Mouse (Mus musculus): ENCODE measurements around the gene Pex14. TPM values are rescaled to one million over a fixed set of nuclear protein-coding genes. Genes with fewer than 3 reads are reported as not detected.

The Pex14 gene
- polyA plus RNA-seq, 1 experiment from 2014 or later: 50.6 TPM

GRCm38 (mm10) chr4:148955131-148955813, 144.4 kb downstream of the Pex14 start:
- peaks cover 56% of the 10 kb centered on the region for H3K27me3 ChIP-seq
- peaks cover 11% of the 10 kb centered on the region; the same call in 1 of the 2 replicates for H3K36me3 ChIP-seq
- H3K9me3 ChIP-seq: no peaks in the 10 kb centered on the region
- no peak overlapping the region for H3K4me3 ChIP-seq (replicated peaks)
- no peak overlapping the region for H3K9ac ChIP-seq (replicated peaks)
- WGBS: 88% methylated on average over 14 of the region's 14 CpGs
- ATAC-seq: no peak
- no peak overlapping the region for H3K4me2 ChIP-seq (replicated peaks)
- no peak overlapping the region for H3K27ac ChIP-seq
- peaks cover 28% of the 10 kb centered on the region for H3K4me1 ChIP-seq (replicated peaks)

- Histone ChIP-seq H3K4me1 (replicated peaks) (peaks cover 43% of the 10 kb centered on the region), H3K27me3 (peaks cover 79% of the 10 kb centered on the region)
- ATAC-seq: peak; percentile 57
Measured at GRCm38 (mm10) chr4:148952328-148953222, 147.1 kb downstream of the Pex14 start.

GRCm38 (mm10) chr4:148951821-148952291, 147.8 kb downstream of the Pex14 start:
- Histone ChIP-seq H3K27ac (no peak overlapping the region), H3K9me3 (no peaks in the 10 kb centered on the region), H3K4me1 (replicated peaks) (peaks cover 43% of the 10 kb centered on the region), H3K9ac (replicated peaks) (peak overlapping the region; percentile 74), H3K4me3 (replicated peaks) (peak overlapping the region; percentile 47), H3K36me3 (no peaks in the 10 kb centered on the region), H3K27me3 (peaks cover 86% of the 10 kb centered on the region), H3K4me2 (replicated peaks) (peak overlapping the region; percentile 87)
- WGBS: 4% methylated on average over 44 of the region's 44 CpGs
- peak; percentile 44 for ATAC-seq

More at GRCm38 (mm10) chr4:148952328-148953222, 147.1 kb downstream of the Pex14 start:
- Histone ChIP-seq H3K9ac (replicated peaks) (peak overlapping the region; percentile 74), H3K4me3 (replicated peaks) (peak overlapping the region; percentile 47), H3K36me3 (no peaks in the 10 kb centered on the region), H3K27ac (no peak overlapping the region), H3K9me3 (no peaks in the 10 kb centered on the region), H3K4me2 (replicated peaks) (peak overlapping the region; percentile 87)
- 2% methylated on average over 58 of the region's 69 CpGs for WGBS

- Histone ChIP-seq H3K36me3 (no peaks in the 10 kb centered on the region), H3K9ac (replicated peaks) (0 out of 2 replicates have a peak overlapping the region, but pooled peaks have one; percentile 23), H3K27me3 (peaks cover 86% of the 10 kb centered on the region), H3K9me3 (no peaks in the 10 kb centered on the region), H3K4me3 (replicated peaks) (peak overlapping the region; percentile 47; the same call in 1 of the 2 replicates), H3K27ac (peak overlapping the region; percentile 65), H3K4me2 (replicated peaks) (peak overlapping the region; percentile 87), H3K4me1 (replicated peaks) (peaks cover 43% of the 10 kb centered on the region)
- ATAC-seq: peak; percentile 19; the same call in 1 of the 2 replicates
- WGBS: 32% methylated on average over 25 of the region's 25 CpGs
Measured at GRCm38 (mm10) chr4:148950932-148951650, 148.6 kb downstream of the Pex14 start.

GRCm38 (mm10) chr4:148950487-148950886, 149.2 kb downstream of the Pex14 start:
- Histone ChIP-seq H3K9ac (replicated peaks) (0 out of 2 replicates have a peak overlapping the region, but pooled peaks have one; percentile 23), H3K9me3 (no peaks in the 10 kb centered on the region), H3K4me3 (replicated peaks) (no peak overlapping the region), H3K36me3 (no peaks in the 10 kb centered on the region), H3K4me1 (replicated peaks) (peaks cover 43% of the 10 kb centered on the region), H3K27me3 (peaks cover 88% of the 10 kb centered on the region), H3K4me2 (replicated peaks) (no peak overlapping the region), H3K27ac (peak overlapping the region; percentile 65)
- ATAC-seq: no peak
- 76% methylated on average over 6 of the region's 6 CpGs for WGBS

GRCm38 (mm10) chr4:148947833-148948388, 151.8 kb downstream of the Pex14 start:
- Histone ChIP-seq H3K4me1 (replicated peaks) (peaks cover 41% of the 10 kb centered on the region), H3K27ac (no peak overlapping the region), H3K4me3 (replicated peaks) (no peak overlapping the region), H3K36me3 (no peaks in the 10 kb centered on the region), H3K4me2 (replicated peaks) (no peak overlapping the region), H3K9ac (replicated peaks) (no peak overlapping the region), H3K9me3 (no peaks in the 10 kb centered on the region), H3K27me3 (peaks cover 92% of the 10 kb centered on the region)
- WGBS: 63% methylated on average over 10 of the region's 10 CpGs
- no peak for ATAC-seq

- H3K27ac ChIP-seq: no peak overlapping the region
- H3K9me3 ChIP-seq: no peaks in the 10 kb centered on the region
- H3K36me3 ChIP-seq: no peaks in the 10 kb centered on the region
- 85% methylated on average over 8 of the region's 8 CpGs for WGBS
- H3K27me3 ChIP-seq: peaks cover 82% of the 10 kb centered on the region
- H3K4me3 ChIP-seq (replicated peaks): no peak overlapping the region
- H3K4me2 ChIP-seq (replicated peaks): no peak overlapping the region
- peaks cover 39% of the 10 kb centered on the region for H3K4me1 ChIP-seq (replicated peaks)
- no peak for ATAC-seq
- H3K9ac ChIP-seq (replicated peaks): no peak overlapping the region
Measured at GRCm38 (mm10) chr4:148946071-148946470, 153.6 kb downstream of the Pex14 start.

- peaks cover 76% of the 10 kb centered on the region for H3K27me3 ChIP-seq
- no peaks in the 10 kb centered on the region for H3K36me3 ChIP-seq
- ATAC-seq: no peak
- H3K4me2 ChIP-seq (replicated peaks): no peak overlapping the region
- peaks cover 39% of the 10 kb centered on the region for H3K4me1 ChIP-seq (replicated peaks)
- H3K4me3 ChIP-seq (replicated peaks): no peak overlapping the region
- H3K9me3 ChIP-seq: no peaks in the 10 kb centered on the region
- H3K27ac ChIP-seq: no peak overlapping the region
- 83% methylated on average over 4 of the region's 4 CpGs for WGBS
- H3K9ac ChIP-seq (replicated peaks): no peak overlapping the region
Measured at GRCm38 (mm10) chr4:148945476-148945881, 154.2 kb downstream of the Pex14 start.

- WGBS: 30% methylated on average over 5 of the region's 5 CpGs
- 0 out of 2 replicates have a peak, but pooled peaks cover 4% of the 10 kb centered on the region for H3K36me3 ChIP-seq
- peaks cover 73% of the 10 kb centered on the region for H3K27me3 ChIP-seq
- peaks cover 43% of the 10 kb centered on the region for H3K4me1 ChIP-seq (replicated peaks)
- no peak overlapping the region for H3K27ac ChIP-seq
- H3K4me2 ChIP-seq (replicated peaks): no peak overlapping the region
- H3K9ac ChIP-seq (replicated peaks): no peak overlapping the region
- no peaks in the 10 kb centered on the region for H3K9me3 ChIP-seq
- H3K4me3 ChIP-seq (replicated peaks): no peak overlapping the region
- ATAC-seq: no peak
Measured at GRCm38 (mm10) chr4:148943099-148943498, 156.6 kb downstream of the Pex14 start.

GRCm38 (mm10) chr4:148941321-148941720, 158.4 kb downstream of the Pex14 start:
- Histone ChIP-seq H3K36me3 (0 out of 2 replicates have a peak, but pooled peaks cover 4% of the 10 kb centered on the region), H3K4me2 (replicated peaks) (peak overlapping the region; percentile 45), H3K27me3 (peaks cover 77% of the 10 kb centered on the region), H3K9me3 (no peaks in the 10 kb centered on the region), H3K4me3 (replicated peaks) (no peak overlapping the region), H3K27ac (peak overlapping the region; percentile 57), H3K4me1 (replicated peaks) (peaks cover 41% of the 10 kb centered on the region), H3K9ac (replicated peaks) (no peak overlapping the region; the same call in 1 of the 2 replicates)
- peak; percentile 12; the same call in 1 of the 2 replicates for ATAC-seq
- 33% methylated on average over 11 of the region's 11 CpGs for WGBS

GRCm38 (mm10) chr4:148940674-148941211, 158.9 kb downstream of the Pex14 start:
- Histone ChIP-seq H3K9me3 (no peaks in the 10 kb centered on the region), H3K36me3 (0 out of 2 replicates have a peak, but pooled peaks cover 4% of the 10 kb centered on the region), H3K4me1 (replicated peaks) (peaks cover 44% of the 10 kb centered on the region), H3K4me3 (replicated peaks) (peak overlapping the region; percentile 0; the same call in 1 of the 2 replicates), H3K27ac (peak overlapping the region; percentile 57), H3K9ac (replicated peaks) (0 out of 2 replicates have a peak overlapping the region, but pooled peaks have one; percentile 17), H3K27me3 (peaks cover 79% of the 10 kb centered on the region), H3K4me2 (replicated peaks) (peak overlapping the region; percentile 45)
- peak; percentile 95 for ATAC-seq
- WGBS: 3% methylated on average over 25 of the region's 25 CpGs

Data from midbrain, embryonic 13.5 days (tissue).